Mouse (Mus musculus) hindbrain, postnatal 0 days (tissue): ENCODE results near the gene Snd1. TPM values are rescaled to one million over a fixed set of nuclear protein-coding genes. Genes with fewer than 3 reads are reported as not detected.

Experiments used
- ATAC-seq: fragments of 200-750 bp; cut with Nextera tagmentation; 2 replicates; pipeline ENCODE4 v1.8.0; 2017; ENCODE audit warnings: mild to moderate bottlenecking, moderate TSS enrichment, moderate library complexity
- DNase-seq: peaks from one replicate; pipeline ENCODE4 v3.0.0-alpha.2; 2015; ENCODE audit warnings: low spot score
- H3K27ac ChIP-seq: fragments of 300-500 bp; sonication (generic); 2 replicates; pipeline ENCODE4 v1.5.1; 2014; ENCODE audit warnings: mild to moderate bottlenecking
- H3K27me3 ChIP-seq: fragments of 300-500 bp; sonication (generic); 2 replicates; pipeline ENCODE4 v1.6.1; 2014; ENCODE audit warnings: low read length, mixed read lengths; ENCODE audit not compliant: insufficient read depth
- H3K36me3 ChIP-seq: fragments of 300-500 bp; sonication (generic); 2 replicates; pipeline ENCODE4 v1.6.1; 2014; ENCODE audit warnings: low read length, mixed read lengths; ENCODE audit not compliant: insufficient read depth
- H3K4me1 ChIP-seq: fragments of 300-500 bp; sonication (generic); 2 replicates; pipeline ENCODE4 v1.6.1; 2014; ENCODE audit warnings: antibody characterized with exemption, low read length, mixed read lengths; ENCODE audit not compliant: insufficient read depth
- H3K4me2 ChIP-seq: fragments of 300-500 bp; sonication (generic); 2 replicates; pipeline ENCODE4 v1.6.1; 2014; ENCODE audit warnings: low read depth, mild to moderate bottlenecking, low read length, moderate library complexity, mixed read lengths
- H3K4me3 ChIP-seq: fragments of 300-500 bp; sonication (generic); 2 replicates; pipeline ENCODE4 v1.5.1; 2014; ENCODE audit warnings: low read length
- H3K9ac ChIP-seq: fragments of 300-500 bp; sonication (generic); replicated peaks from 2 replicates; pipeline ENCODE4 v1.6.1; 2014; ENCODE audit warnings: mild to moderate bottlenecking, low read length, moderate library complexity, mixed read lengths
- H3K9me3 ChIP-seq: fragments of 300-500 bp; sonication (generic); 2 replicates; pipeline ENCODE4 v1.6.1; 2016; ENCODE audit warnings: low read length, mixed read lengths
- CTCF ChIP-seq: IDR thresholded peaks from 2 replicates; pipeline ENCODE4 v1.5.1; 2016; ENCODE audit warnings: antibody characterized with exemption, control low read depth, low read depth
- WGBS: fragments of 180-500 bp; shearing (Covaris S2); extraction: QIAGEN DNeasy Blood & Tissue Kit; methylation state at CpG from one replicate; pipeline ENCODE4 v1.1.7; 2014; 5-methylcytosine and 5-hydroxymethylcytosine counted together
- polyA plus RNA-seq: library from polyadenylated mRNA; unstranded; fragments of >200 nt; fragmentation: Nextera tagmentation; extraction: Ambion mirVana; gene quantifications from 2 replicates; pipeline ENCODE4 v1.2.1, GENCODE M21; 2015
- total RNA-seq: library from RNA; depleted of rRNA; stranded (reverse); fragments of >200 nt; gene quantifications from 2 replicates; pipeline ENCODE4 v1.2.3, GENCODE M21; 2014

Gene Snd1
- total and polyA plus RNA-seq, 2 experiments from 2014 or later: 67.6 to 85.5 TPM

DNA sequence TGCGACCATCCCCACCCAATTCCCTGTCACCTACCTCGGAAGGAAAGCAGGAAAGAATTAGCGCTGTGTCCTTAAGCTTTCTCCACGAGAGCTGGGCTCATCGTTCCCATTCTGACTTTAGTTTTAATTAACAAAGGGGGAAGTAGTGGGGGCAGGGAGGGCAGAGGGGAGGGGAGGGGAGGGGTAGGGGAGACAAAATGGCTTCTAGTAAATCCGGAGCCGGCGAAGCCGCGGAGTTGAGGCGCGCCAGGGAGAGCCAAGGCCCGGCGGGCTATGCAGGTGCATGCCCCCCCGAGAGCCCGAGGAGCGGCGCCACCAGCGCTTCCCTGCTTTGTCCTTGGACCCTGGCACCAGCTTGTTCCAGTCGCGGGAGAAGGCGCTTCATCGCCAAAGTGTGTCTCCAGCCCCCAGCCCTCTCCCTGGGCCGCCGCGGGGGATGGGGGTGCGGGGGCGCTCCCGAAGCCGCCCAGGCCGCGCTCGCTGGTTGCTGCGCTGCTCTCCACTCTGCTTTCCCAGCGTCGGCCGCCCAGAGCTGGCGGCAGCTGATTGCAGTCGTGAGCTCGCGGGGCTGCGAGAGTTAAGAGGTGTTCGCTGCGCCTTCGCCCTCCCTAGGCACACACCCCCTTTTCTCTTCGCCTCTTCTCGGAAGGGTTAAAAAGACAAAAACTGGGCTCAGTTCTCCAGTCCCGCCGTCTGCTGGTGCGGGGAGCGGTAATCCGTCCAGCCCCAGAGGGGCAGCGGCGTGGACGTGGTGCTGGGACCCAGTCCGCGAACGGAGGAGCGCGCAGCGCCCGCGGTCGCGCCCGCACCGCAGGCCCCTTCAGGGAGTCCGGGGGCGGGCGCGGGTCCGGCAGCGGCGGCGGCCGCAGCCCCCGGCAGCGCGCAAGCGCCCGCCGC lies 357.2 kb downstream of the Snd1 start:
- Histone ChIP-seq H3K4me1 (peaks cover 22% of the 10 kb centered on the region), H3K36me3 (no peaks in the 10 kb centered on the region), H3K4me3 (peak overlapping the region; percentile 87), H3K27ac (peak overlapping the region; percentile 94), H3K27me3 (no peaks in the 10 kb centered on the region), H3K9me3 (no peaks in the 10 kb centered on the region), H3K9ac (peak overlapping the region; percentile 93), H3K4me2 (peak overlapping the region; percentile 97)
- under 1% methylated on average over 65 of the region's 82 CpGs for WGBS
- ATAC-seq (peak; percentile 64), DNase-seq (peak; percentile 74)
- no peak for TF ChIP-seq CTCF

- Histone ChIP-seq H3K4me2 (peak overlapping the region; percentile 97), H3K27ac (peak overlapping the region; percentile 94), H3K9ac (peak overlapping the region; percentile 93), H3K36me3 (no peaks in the 10 kb centered on the region), H3K9me3 (no peaks in the 10 kb centered on the region), H3K4me3 (peak overlapping the region; percentile 87), H3K27me3 (no peaks in the 10 kb centered on the region), H3K4me1 (peaks cover 15% of the 10 kb centered on the region)
- 0% methylated on average over 55 of the region's 58 CpGs for WGBS
- ATAC-seq (peak; percentile 80), DNase-seq (peak; percentile 84)
- peak; percentile 17; the same call in 1 of the 2 replicates for TF ChIP-seq CTCF
These were observed 357.9 kb downstream of the Snd1 start for GRCm38 (mm10) chr6:28832751-28833291.

DNA sequence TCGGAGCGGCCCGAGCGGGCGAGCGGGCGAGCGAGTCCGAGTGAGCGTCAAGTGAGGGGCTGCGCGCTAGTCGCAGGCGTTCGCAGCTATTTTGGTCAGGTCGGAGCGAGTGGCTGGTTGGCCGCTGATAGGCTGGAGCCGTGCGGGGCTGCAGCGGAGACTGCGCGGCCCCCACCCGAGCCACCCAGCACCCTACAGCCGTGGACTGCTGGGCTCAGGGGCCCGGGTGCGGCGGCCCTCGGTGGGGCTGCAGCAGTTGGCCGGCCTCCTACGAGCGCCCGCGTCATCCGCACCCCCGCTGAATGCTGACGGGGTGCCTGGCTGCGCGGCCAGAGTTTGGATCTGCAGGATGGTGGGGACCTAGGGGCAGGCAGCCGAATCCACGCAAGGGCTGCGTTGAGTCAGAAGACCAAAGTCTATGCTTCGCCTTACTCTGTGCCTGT lies 358.5 kb downstream of the Snd1 start:
- peak; percentile 79 for DNase-seq
- H3K9ac ChIP-seq: peak overlapping the region; percentile 93
- ATAC-seq: peak; percentile 82
- no peaks in the 10 kb centered on the region for H3K36me3 ChIP-seq
- peaks cover 11% of the 10 kb centered on the region for H3K4me1 ChIP-seq
- H3K4me2 ChIP-seq: peak overlapping the region; percentile 97
- no peak for TF ChIP-seq CTCF
- under 1% methylated on average over 41 of the region's 43 CpGs for WGBS
- peak overlapping the region; percentile 87 for H3K4me3 ChIP-seq
- H3K9me3 ChIP-seq: no peaks in the 10 kb centered on the region
- H3K27ac ChIP-seq: peak overlapping the region; percentile 94
- no peaks in the 10 kb centered on the region for H3K27me3 ChIP-seq

DNA sequence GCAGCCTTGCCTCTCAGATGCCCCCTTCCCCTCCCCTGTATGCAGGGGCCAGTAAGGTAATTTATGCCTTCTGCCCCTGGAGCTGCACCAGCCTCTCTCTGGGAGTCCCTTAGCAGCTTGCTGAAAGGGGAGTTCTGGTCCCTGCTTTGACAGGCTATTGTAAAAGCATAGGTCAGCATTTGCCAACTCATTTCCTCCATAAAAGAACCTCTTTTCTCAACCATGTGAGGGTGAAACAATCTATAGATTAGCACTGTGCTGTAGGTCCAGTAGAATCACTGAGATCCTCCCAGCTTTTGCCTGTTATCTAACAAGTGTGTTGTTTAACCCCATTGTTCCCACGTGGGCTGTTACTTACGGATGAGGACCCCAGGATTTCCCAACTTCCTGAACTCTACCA lies 359.1 kb downstream of the Snd1 start:
- no peak for ATAC-seq

GRCm38 (mm10) chr6:28836600-28836999 lies 361.7 kb downstream of the Snd1 start:
- peaks cover 7% of the 10 kb centered on the region for H3K4me1 ChIP-seq
- ATAC-seq (no peak), DNase-seq (peak; percentile 67)
- H3K4me3 ChIP-seq: no peak overlapping the region
- no peaks in the 10 kb centered on the region for H3K36me3 ChIP-seq
- peak; percentile 81 for TF ChIP-seq CTCF
- H3K9me3 ChIP-seq: no peaks in the 10 kb centered on the region
- no peak overlapping the region for H3K9ac ChIP-seq
- no peak overlapping the region for H3K27ac ChIP-seq
- no peaks in the 10 kb centered on the region for H3K27me3 ChIP-seq
- no peak overlapping the region for H3K4me2 ChIP-seq

More for the DNA sequence above, 359.1 kb downstream of the Snd1 start:
- H3K27ac ChIP-seq: peak overlapping the region; percentile 94; the same call in 1 of the 2 replicates
- no peak for TF ChIP-seq CTCF
- no peaks in the 10 kb centered on the region for H3K9me3 ChIP-seq
- H3K27me3 ChIP-seq: no peaks in the 10 kb centered on the region
- H3K9ac ChIP-seq: peak overlapping the region; percentile 93; the same call in 1 of the 2 replicates
- peak overlapping the region; percentile 87 for H3K4me3 ChIP-seq
- 23% methylated on average over 2 of the region's 2 CpGs for WGBS
- H3K4me1 ChIP-seq: peaks cover 10% of the 10 kb centered on the region
- peak overlapping the region; percentile 97 for H3K4me2 ChIP-seq
- no peak for DNase-seq
- H3K36me3 ChIP-seq: no peaks in the 10 kb centered on the region

DNA sequence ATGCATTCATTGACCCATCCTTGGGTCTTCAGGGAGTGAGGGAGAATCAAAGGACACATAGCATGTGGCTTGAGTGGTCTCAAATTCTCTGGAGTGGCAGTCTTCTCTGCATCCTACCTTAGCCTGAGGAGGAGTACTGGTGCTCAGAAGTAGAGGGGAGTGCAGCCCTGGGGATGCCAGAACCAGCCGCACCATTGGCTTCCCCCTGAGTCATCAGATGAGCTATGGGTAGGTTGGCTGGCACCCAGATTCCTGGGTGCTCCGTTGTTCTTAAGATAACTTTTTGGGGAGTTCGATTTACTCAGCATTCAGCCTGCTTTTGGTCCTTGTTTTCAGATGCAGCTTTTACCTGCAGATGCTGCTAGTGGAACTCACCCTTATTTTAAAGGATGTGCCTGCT lies 366.6 kb downstream of the Snd1 start:
- TF ChIP-seq CTCF: no peak
- H3K9me3 ChIP-seq: no peaks in the 10 kb centered on the region
- WGBS: 50% methylated on average over 3 of the region's 3 CpGs
- H3K36me3 ChIP-seq: no peaks in the 10 kb centered on the region
- H3K27me3 ChIP-seq: no peaks in the 10 kb centered on the region
- H3K4me1 ChIP-seq: peaks cover 9% of the 10 kb centered on the region; the same call in 1 of the 2 replicates
- no peak overlapping the region for H3K9ac ChIP-seq
- ATAC-seq: no peak
- DNase-seq: no peak
- H3K27ac ChIP-seq: peak overlapping the region; percentile 85; the same call in 1 of the 2 replicates
- H3K4me2 ChIP-seq: no peak overlapping the region
- H3K4me3 ChIP-seq: no peak overlapping the region
